Mouse (Mus musculus): ENCODE measurements around the gene Flt1. TPM values are rescaled to one million over a fixed set of nuclear protein-coding genes. Genes with fewer than 3 reads are reported as not detected.

Flt1 gene
- polyA plus RNA-seq, 1 experiment from 2014 or later = 9.6 TPM

DNA sequence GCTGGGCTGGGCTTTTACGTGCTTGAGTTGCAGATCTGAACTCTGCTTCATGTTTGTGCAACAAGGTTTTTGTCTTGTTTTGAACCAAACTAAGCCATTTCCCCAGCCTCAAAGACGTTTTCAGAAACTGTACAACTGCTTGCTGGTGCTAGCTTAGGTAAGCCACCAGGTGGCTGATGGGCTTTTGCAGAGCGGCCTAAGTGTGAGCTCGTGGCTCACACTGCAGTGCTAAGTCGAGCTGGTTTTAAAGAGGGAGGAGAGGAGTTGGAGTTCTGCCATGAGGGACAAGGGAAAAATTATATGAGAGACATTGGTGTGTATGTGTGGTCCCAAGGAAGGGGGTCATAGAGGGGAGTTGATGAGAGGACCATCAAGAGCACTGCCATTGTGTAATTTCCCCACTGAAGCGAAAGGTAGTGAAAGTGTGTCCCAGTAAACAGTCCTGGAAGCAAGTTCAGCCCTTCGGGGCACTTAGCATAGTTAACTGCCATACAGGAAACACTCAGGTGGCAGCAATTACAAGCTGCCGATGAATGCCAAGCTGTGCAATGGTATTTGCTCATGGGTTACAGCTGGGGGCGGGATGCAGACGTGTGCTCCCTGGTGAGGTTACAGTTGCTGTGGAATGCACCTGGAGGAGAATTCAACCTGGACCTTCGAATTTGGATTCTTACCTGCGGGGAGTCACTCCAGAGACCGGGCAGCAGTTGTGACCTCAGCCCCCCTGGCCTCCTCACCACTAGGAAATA lies 173.8 kb downstream of the Flt1 start:
- no peaks in the 10 kb centered on the region for H3K27me3 ChIP-seq (ENCODE audit: control insufficient read depth, insufficient read depth, low read length)
- H3K4me3 ChIP-seq (ENCODE audit: low read depth, low read length) = no peak overlapping the region
- ATAC-seq (replicated peaks; ENCODE audit: insufficient number of reproducible peaks, low FRiP score, low TSS enrichment, low read depth) (no peak), DNase-seq (ENCODE audit: low spot score) (no peak)
- no peaks in the 10 kb centered on the region for H3K4me1 ChIP-seq (ENCODE audit: control insufficient read depth, insufficient read depth, low read length)
- no peak overlapping the region for H3K27ac ChIP-seq (replicated peaks; ENCODE audit: low read depth, low read length)
- no peaks in the 10 kb centered on the region for H3K9me3 ChIP-seq (replicated peaks; ENCODE audit: control insufficient read depth, low read length)
- no peaks in the 10 kb centered on the region for H3K36me3 ChIP-seq (replicated peaks; ENCODE audit: control insufficient read depth, insufficient read depth, low read depth, low read length)
- H3K4me2 ChIP-seq (ENCODE audit: low read depth, low read length) = no peak overlapping the region
- WGBS = 69% methylated on average over 13 of the region's 13 CpGs
- no peak overlapping the region for H3K9ac ChIP-seq (replicated peaks; ENCODE audit: low read length)

DNA sequence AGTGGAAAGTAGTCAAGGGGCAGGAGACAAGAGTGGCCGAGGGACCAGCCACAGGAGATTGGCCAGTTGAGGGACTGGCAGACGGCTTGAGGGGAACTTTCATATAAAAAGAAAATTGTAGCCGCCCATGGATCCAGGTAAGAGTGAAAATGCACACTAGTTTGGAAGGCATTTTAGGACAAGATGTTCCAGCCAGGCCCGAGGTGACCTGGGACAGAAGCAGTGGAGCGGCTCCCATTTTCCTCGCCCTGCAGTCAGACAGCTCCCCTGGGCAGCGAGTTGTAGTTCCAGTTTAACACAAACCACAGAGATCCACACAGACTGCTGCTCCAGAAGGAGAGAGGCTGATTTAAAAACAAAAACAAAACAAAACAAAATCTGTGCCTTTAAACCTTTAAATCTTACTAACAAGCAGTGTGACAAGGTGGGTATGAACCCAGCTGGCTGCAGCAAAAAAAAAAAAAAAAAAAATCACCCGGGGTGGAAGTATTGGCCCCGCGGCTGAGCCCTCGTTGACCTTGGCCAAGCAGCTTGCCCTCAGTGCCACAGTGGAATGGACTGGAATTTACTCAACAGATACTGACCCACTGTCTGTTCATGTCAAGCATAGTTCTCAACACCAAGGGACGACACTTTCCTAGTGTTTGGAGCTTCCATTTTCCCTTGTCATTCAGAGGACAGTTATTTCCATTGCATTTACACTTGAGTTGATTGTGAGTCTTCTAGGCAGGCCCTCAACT lies 176.6 kb downstream of the Flt1 start:
- Histone ChIP-seq H3K36me3 (replicated peaks; ENCODE audit: control insufficient read depth, insufficient read depth, low read depth, low read length) (no peaks in the 10 kb centered on the region; the same call in 1 of the 2 replicates), H3K4me1 (ENCODE audit: control insufficient read depth, insufficient read depth, low read length) (no peaks in the 10 kb centered on the region), H3K9ac (replicated peaks; ENCODE audit: low read length) (no peak overlapping the region), H3K9me3 (replicated peaks; ENCODE audit: control insufficient read depth, low read length) (no peaks in the 10 kb centered on the region), H3K4me3 (ENCODE audit: low read depth, low read length) (no peak overlapping the region), H3K27me3 (ENCODE audit: control insufficient read depth, insufficient read depth, low read length) (no peaks in the 10 kb centered on the region), H3K27ac (replicated peaks; ENCODE audit: low read depth, low read length) (no peak overlapping the region), H3K4me2 (ENCODE audit: low read depth, low read length) (no peak overlapping the region)
- no peak for DNase-seq (ENCODE audit: low spot score)
- ATAC-seq (replicated peaks; ENCODE audit: insufficient number of reproducible peaks, low FRiP score, low TSS enrichment, low read depth) = no peak
- WGBS = 86% methylated on average over 12 of the region's 12 CpGs

DNA sequence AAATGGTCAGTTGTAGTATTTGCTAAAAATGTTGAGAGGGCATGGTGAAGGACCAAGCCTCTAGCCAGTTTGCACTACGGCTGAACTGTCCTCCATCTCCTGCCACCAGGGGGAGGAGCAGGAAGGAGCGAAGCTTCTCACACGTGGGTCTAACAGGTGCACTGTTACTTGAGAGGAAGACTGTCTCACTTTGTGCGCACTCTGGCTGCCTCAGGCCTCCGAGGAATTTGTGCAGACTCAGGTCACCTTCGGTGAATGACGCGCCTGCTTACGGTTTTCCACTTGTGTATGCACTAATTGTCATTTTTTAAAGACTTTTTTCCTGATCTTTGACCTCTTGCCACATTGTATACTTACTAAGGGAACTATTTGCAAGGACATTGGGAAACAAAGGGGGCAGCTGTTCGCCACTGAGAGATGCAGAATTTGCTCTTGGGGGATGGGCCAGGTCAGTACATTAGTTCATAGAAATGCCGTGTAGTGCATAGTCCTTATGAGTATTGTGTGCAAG lies 180.0 kb downstream of the Flt1 start:
- H3K9me3 ChIP-seq (replicated peaks; ENCODE audit: control insufficient read depth, low read length) = no peaks in the 10 kb centered on the region
- no peak overlapping the region for H3K4me3 ChIP-seq (ENCODE audit: low read depth, low read length)
- WGBS = 66% methylated on average over 11 of the region's 11 CpGs
- no peak for DNase-seq (ENCODE audit: low spot score)
- no peaks in the 10 kb centered on the region for H3K27me3 ChIP-seq (ENCODE audit: control insufficient read depth, insufficient read depth, low read length)
- no peak for ATAC-seq (replicated peaks; ENCODE audit: insufficient number of reproducible peaks, low FRiP score, low TSS enrichment, low read depth)
- H3K27ac ChIP-seq (replicated peaks; ENCODE audit: low read depth, low read length) = no peak overlapping the region
- H3K9ac ChIP-seq (replicated peaks; ENCODE audit: low read length) = no peak overlapping the region
- no peak overlapping the region for H3K4me2 ChIP-seq (ENCODE audit: low read depth, low read length)
- no peaks in the 10 kb centered on the region for H3K4me1 ChIP-seq (ENCODE audit: control insufficient read depth, insufficient read depth, low read length)
- no peaks in the 10 kb centered on the region; the same call in none of the 2 replicates for H3K36me3 ChIP-seq (replicated peaks; ENCODE audit: control insufficient read depth, insufficient read depth, low read depth, low read length)

DNA sequence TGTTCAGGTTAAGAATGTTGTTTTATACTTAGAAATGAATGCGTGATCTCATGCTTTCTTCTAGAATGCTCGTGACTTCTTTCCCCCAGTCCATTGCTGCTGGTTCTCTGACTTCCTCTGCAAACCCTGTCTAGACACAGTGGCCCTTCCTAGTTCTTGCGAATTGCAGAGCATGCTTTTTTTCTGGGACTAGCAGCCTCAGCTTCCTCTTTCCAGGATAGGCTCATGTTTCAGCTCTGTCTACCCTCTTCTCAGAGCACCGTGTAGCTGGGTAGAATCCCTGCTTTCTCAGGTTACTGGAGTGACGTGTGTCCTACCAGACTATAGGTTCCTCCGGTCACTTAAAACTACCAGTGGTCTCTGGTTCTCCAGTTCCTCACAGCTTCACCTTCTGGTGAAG lies 183.5 kb downstream of the Flt1 start:
- H3K9ac ChIP-seq (replicated peaks; ENCODE audit: low read length) = no peak overlapping the region
- no peaks in the 10 kb centered on the region for H3K27me3 ChIP-seq (ENCODE audit: control insufficient read depth, insufficient read depth, low read length)
- H3K36me3 ChIP-seq (replicated peaks; ENCODE audit: control insufficient read depth, insufficient read depth, low read depth, low read length) = no peaks in the 10 kb centered on the region; the same call in none of the 2 replicates
- DNase-seq (ENCODE audit: low spot score) (no peak), ATAC-seq (replicated peaks; ENCODE audit: insufficient number of reproducible peaks, low FRiP score, low TSS enrichment, low read depth) (no peak)
- H3K4me2 ChIP-seq (ENCODE audit: low read depth, low read length) = no peak overlapping the region
- WGBS = 57% methylated on average over 6 of the region's 6 CpGs
- H3K9me3 ChIP-seq (replicated peaks; ENCODE audit: control insufficient read depth, low read length) = no peaks in the 10 kb centered on the region
- no peaks in the 10 kb centered on the region for H3K4me1 ChIP-seq (ENCODE audit: control insufficient read depth, insufficient read depth, low read length)
- no peak overlapping the region for H3K4me3 ChIP-seq (ENCODE audit: low read depth, low read length)
- no peak overlapping the region for H3K27ac ChIP-seq (replicated peaks; ENCODE audit: low read depth, low read length)

DNA sequence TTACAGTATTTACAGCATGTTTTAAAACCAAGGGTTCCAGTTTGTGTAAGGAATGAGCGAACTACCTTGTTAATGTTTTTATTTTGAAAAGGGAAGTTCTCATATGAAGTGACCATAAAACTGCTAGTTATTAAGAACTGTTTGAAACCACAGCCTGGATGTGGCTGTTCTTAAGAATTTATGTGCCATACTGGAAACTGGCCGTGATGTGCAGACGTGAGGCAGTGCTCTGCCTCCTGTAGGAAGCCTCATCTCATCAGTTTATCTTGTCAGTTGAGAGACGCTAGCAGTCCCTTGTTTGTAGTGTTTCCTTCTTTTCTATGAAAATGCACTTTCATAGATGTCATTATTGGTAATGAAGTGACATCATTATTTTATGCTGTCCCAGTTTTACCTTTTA lies 186.0 kb downstream of the Flt1 start:
- Histone ChIP-seq H3K9me3 (replicated peaks; ENCODE audit: control insufficient read depth, low read length) (no peaks in the 10 kb centered on the region), H3K36me3 (replicated peaks; ENCODE audit: control insufficient read depth, insufficient read depth, low read depth, low read length) (no peaks in the 10 kb centered on the region; the same call in 1 of the 2 replicates), H3K27ac (replicated peaks; ENCODE audit: low read depth, low read length) (no peak overlapping the region), H3K9ac (replicated peaks; ENCODE audit: low read length) (no peak overlapping the region), H3K4me3 (ENCODE audit: low read depth, low read length) (no peak overlapping the region), H3K27me3 (ENCODE audit: control insufficient read depth, insufficient read depth, low read length) (no peaks in the 10 kb centered on the region), H3K4me1 (ENCODE audit: control insufficient read depth, insufficient read depth, low read length) (no peaks in the 10 kb centered on the region), H3K4me2 (ENCODE audit: low read depth, low read length) (no peak overlapping the region)
- 95% methylated on average over 4 of the region's 4 CpGs for WGBS
- DNase-seq (ENCODE audit: low spot score) (no peak), ATAC-seq (replicated peaks; ENCODE audit: insufficient number of reproducible peaks, low FRiP score, low TSS enrichment, low read depth) (no peak)

DNA sequence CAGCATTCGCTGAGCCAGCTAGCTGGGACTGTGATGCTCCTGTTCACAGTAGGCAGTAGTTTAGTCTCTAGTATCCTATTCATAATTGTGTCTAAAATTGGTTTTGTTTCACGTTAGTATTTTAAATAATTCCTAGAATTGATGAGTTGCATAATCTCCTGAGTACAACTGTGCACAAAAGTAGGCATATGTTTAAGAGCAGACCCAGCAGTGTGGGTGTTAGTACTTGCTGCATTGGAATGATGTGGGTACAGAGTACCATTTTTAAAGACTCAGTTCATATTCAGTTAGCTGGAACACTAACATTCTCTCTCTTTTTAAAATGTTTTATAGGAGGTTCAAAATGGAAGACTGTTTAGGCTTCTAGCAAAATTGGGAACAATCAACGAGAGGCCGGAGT lies 186.4 kb downstream of the Flt1 start:
- Histone ChIP-seq H3K27me3 (ENCODE audit: control insufficient read depth, insufficient read depth, low read length) (no peaks in the 10 kb centered on the region), H3K36me3 (replicated peaks; ENCODE audit: control insufficient read depth, insufficient read depth, low read depth, low read length) (no peaks in the 10 kb centered on the region; the same call in 1 of the 2 replicates), H3K4me2 (ENCODE audit: low read depth, low read length) (no peak overlapping the region), H3K27ac (replicated peaks; ENCODE audit: low read depth, low read length) (no peak overlapping the region), H3K9me3 (replicated peaks; ENCODE audit: control insufficient read depth, low read length) (no peaks in the 10 kb centered on the region), H3K4me1 (ENCODE audit: control insufficient read depth, insufficient read depth, low read length) (no peaks in the 10 kb centered on the region), H3K4me3 (ENCODE audit: low read depth, low read length) (no peak overlapping the region), H3K9ac (replicated peaks; ENCODE audit: low read length) (no peak overlapping the region)
- ATAC-seq (replicated peaks; ENCODE audit: insufficient number of reproducible peaks, low FRiP score, low TSS enrichment, low read depth) = no peak
- DNase-seq (ENCODE audit: low spot score) = no peak
- WGBS = 96% methylated on average over 4 of the region's 4 CpGs

DNA sequence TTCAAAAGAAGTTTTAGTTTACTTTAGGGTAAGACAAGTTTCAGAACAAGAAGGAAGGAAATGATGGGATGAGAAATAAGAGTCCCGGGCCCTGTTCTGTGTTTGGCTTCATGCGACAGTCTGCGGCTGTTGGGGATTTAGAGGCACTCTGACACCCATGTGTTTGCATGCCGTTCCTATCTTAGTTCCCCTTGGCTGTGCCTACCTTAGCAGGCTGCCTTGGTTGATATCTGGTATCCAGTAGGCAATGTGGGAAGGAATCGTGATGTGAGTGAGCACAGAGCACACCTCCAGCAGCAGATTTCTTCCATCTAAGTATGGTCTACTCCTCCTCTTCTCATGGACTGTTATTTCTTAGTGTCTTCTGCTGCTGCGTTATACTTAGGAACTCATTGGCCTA lies 193.8 kb downstream of the Flt1 start:
- no peaks in the 10 kb centered on the region for H3K27me3 ChIP-seq (ENCODE audit: control insufficient read depth, insufficient read depth, low read length)
- no peak overlapping the region for H3K4me2 ChIP-seq (ENCODE audit: low read depth, low read length)
- no peaks in the 10 kb centered on the region for H3K9me3 ChIP-seq (replicated peaks; ENCODE audit: control insufficient read depth, low read length)
- no peak for DNase-seq (ENCODE audit: low spot score)
- H3K4me1 ChIP-seq (ENCODE audit: control insufficient read depth, insufficient read depth, low read length) = no peaks in the 10 kb centered on the region
- H3K36me3 ChIP-seq (replicated peaks; ENCODE audit: control insufficient read depth, insufficient read depth, low read depth, low read length) = no peaks in the 10 kb centered on the region
- H3K9ac ChIP-seq (replicated peaks; ENCODE audit: low read length) = no peak overlapping the region
- H3K27ac ChIP-seq (replicated peaks; ENCODE audit: low read depth, low read length) = no peak overlapping the region
- 92% methylated on average over 6 of the region's 6 CpGs for WGBS
- no peak overlapping the region for H3K4me3 ChIP-seq (ENCODE audit: low read depth, low read length)
- no peak for ATAC-seq (replicated peaks; ENCODE audit: insufficient number of reproducible peaks, low FRiP score, low TSS enrichment, low read depth)

DNA sequence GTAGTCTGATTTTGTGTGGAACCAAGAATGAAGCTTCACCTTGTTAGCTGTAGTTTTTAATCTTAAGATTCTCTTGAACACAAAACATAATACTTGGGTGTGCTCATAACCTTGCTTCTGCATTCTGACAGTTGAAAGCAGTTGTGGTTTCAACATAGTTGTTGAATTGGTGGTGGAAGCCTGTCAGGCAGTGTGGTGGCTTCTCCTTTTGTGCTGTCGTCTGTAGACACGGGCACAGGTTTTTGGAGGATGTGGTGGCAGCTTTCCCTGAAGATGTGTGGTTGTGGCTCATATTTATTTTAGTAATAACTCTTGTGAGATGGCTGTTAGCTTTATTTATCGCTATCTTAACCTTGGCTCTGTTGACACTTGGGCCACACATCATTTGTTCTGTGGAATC lies 198.0 kb downstream of the Flt1 start:
- Histone ChIP-seq H3K4me2 (ENCODE audit: low read depth, low read length) (no peak overlapping the region), H3K27me3 (ENCODE audit: control insufficient read depth, insufficient read depth, low read length) (no peaks in the 10 kb centered on the region), H3K4me1 (ENCODE audit: control insufficient read depth, insufficient read depth, low read length) (no peaks in the 10 kb centered on the region), H3K4me3 (ENCODE audit: low read depth, low read length) (no peak overlapping the region), H3K9me3 (replicated peaks; ENCODE audit: control insufficient read depth, low read length) (no peaks in the 10 kb centered on the region), H3K9ac (replicated peaks; ENCODE audit: low read length) (no peak overlapping the region), H3K27ac (replicated peaks; ENCODE audit: low read depth, low read length) (no peak overlapping the region), H3K36me3 (replicated peaks; ENCODE audit: control insufficient read depth, insufficient read depth, low read depth, low read length) (peaks cover 3% of the 10 kb centered on the region)
- DNase-seq (ENCODE audit: low spot score) = no peak
- no peak for ATAC-seq (replicated peaks; ENCODE audit: insufficient number of reproducible peaks, low FRiP score, low TSS enrichment, low read depth)
- WGBS = 93% methylated on average over 3 of the region's 3 CpGs
